Mouse (Mus musculus) ES-E14 (cell line): ENCODE measurements around the gene Gm14434.
"Not testable (repeated sequence)": the region's sequence is repeated elsewhere in the genome, so short reads cannot be mapped to it uniquely, and the experiment has no call there.

Experiments used
- HCFC1 ChIP-seq: IDR thresholded peaks from 2 replicates; pipeline ENCODE4 v1.6.1; 2012; ENCODE audit warnings: low read length, inconsistent platforms, borderline replicate concordance; ENCODE audit not compliant: insufficient read depth
- MAFK ChIP-seq: IDR thresholded peaks from 2 replicates; pipeline ENCODE4 v1.6.1; 2014; ENCODE audit warnings: mild to moderate bottlenecking, low read depth, low read length, inconsistent platforms; ENCODE audit not compliant: insufficient read depth

GRCm38 (mm10) chr2:176423294-176423693 lies 63.3 kb downstream of the Gm14434 start, which contains the start of gene Gm14435:
- TF ChIP-seq MAFK, HCFC1: not testable (repeated sequence)
